Mouse (Mus musculus): ENCODE measurements around the gene Fkbp2.

The Fkbp2 gene

GRCm38 (mm10) chr19:6939106-6940002 lies 40.9 kb downstream of the Fkbp2 start:
- peak; percentile 39 to 49 for DNase-seq

GRCm38 (mm10) chr19:6937541-6938465 lies 42.5 kb downstream of the Fkbp2 start:
- peak; percentile 78 to 79 for DNase-seq

- DNase-seq, result peak; percentile 59 to 64
Observed at GRCm38 (mm10) chr19:6936299-6936698, 44.0 kb downstream of the Fkbp2 start.

GRCm38 (mm10) chr19:6934195-6934977 lies 45.9 kb downstream of the Fkbp2 start, which contains the start of gene Kcnk4:
TSS of gene Kcnk4 (minus strand) at chr19:6934515.
- peak; percentile 60 to 64 for DNase-seq

GRCm38 (mm10) chr19:6933436-6934194 lies 46.7 kb downstream of the Fkbp2 start:
- DNase-seq, result peak; percentile 71 to 76

- DNase-seq, result no peak
Observed at GRCm38 (mm10) chr19:6933102-6933435, 47.2 kb downstream of the Fkbp2 start.

- DNase-seq, result no peak
Observed at GRCm38 (mm10) chr19:6932018-6932417, 48.3 kb downstream of the Fkbp2 start.

- DNase-seq, result no peak
Observed at GRCm38 (mm10) chr19:6931002-6931401, 49.3 kb downstream of the Fkbp2 start.

- no peak for DNase-seq
Observed at GRCm38 (mm10) chr19:6928080-6928479, 52.2 kb downstream of the Fkbp2 start.
